Mouse (Mus musculus): ENCODE measurements at regions not wholly inside any gene's neighbourhood (a gene's known extent, or its start where the extent isn't known, plus 50 kb on each side); places are given as distances from the start of the nearest gene placed in this dataset.

GRCm38 (mm10) chr13:37506046-37506445 lies 161.0 kb downstream of the Ly86 start:
- no peaks in the 10 kb centered on the region for H3K9me3 ChIP-seq
- no peak for ATAC-seq
- H3K4me3 ChIP-seq (replicated peaks): no peak overlapping the region
- no peaks in the 10 kb centered on the region for H3K27me3 ChIP-seq (replicated peaks)
- H3K4me2 ChIP-seq (replicated peaks): no peak overlapping the region
- no peaks in the 10 kb centered on the region for H3K36me3 ChIP-seq
- 50% methylated on average over 10 of the region's 10 CpGs for WGBS
- no peak overlapping the region for H3K9ac ChIP-seq
- H3K4me1 ChIP-seq (replicated peaks): peaks cover 48% of the 10 kb centered on the region
- H3K27ac ChIP-seq: peak overlapping the region; percentile 54

- Histone ChIP-seq H3K9ac (no peak overlapping the region), H3K4me3 (replicated peaks) (no peak overlapping the region), H3K27ac (peak overlapping the region; percentile 70), H3K36me3 (no peaks in the 10 kb centered on the region), H3K9me3 (no peaks in the 10 kb centered on the region), H3K4me2 (replicated peaks) (no peak overlapping the region), H3K4me1 (replicated peaks) (peaks cover 48% of the 10 kb centered on the region), H3K27me3 (replicated peaks) (no peaks in the 10 kb centered on the region)
- no peak for ATAC-seq
- 65% methylated on average over 8 of the region's 8 CpGs for WGBS
Observed at GRCm38 (mm10) chr13:37506701-37507100, 161.7 kb downstream of the Ly86 start.

GRCm38 (mm10) chr13:37507146-37507545 lies 162.1 kb downstream of the Ly86 start:
- peak; percentile 52 for ATAC-seq
- peak overlapping the region; percentile 70 for H3K27ac ChIP-seq
- 58% methylated on average over 5 of the region's 5 CpGs for WGBS
- no peak overlapping the region for H3K9ac ChIP-seq
- H3K4me1 ChIP-seq (replicated peaks): peaks cover 48% of the 10 kb centered on the region
- no peak overlapping the region for H3K4me3 ChIP-seq (replicated peaks)
- no peaks in the 10 kb centered on the region for H3K36me3 ChIP-seq
- H3K4me2 ChIP-seq (replicated peaks): peak overlapping the region; percentile 31; the same call in 1 of the 2 replicates
- no peaks in the 10 kb centered on the region for H3K9me3 ChIP-seq
- H3K27me3 ChIP-seq (replicated peaks): no peaks in the 10 kb centered on the region

GRCm38 (mm10) chr13:37508385-37509351 lies 163.7 kb downstream of the Ly86 start:
- peaks cover 48% of the 10 kb centered on the region for H3K4me1 ChIP-seq (replicated peaks)
- 28% methylated on average over 19 of the region's 19 CpGs for WGBS
- no peaks in the 10 kb centered on the region for H3K9me3 ChIP-seq
- no peak overlapping the region for H3K4me3 ChIP-seq (replicated peaks)
- no peaks in the 10 kb centered on the region for H3K36me3 ChIP-seq
- no peak overlapping the region for H3K9ac ChIP-seq
- H3K27ac ChIP-seq: peak overlapping the region; percentile 87
- H3K4me2 ChIP-seq (replicated peaks): peak overlapping the region; percentile 43
- H3K27me3 ChIP-seq (replicated peaks): no peaks in the 10 kb centered on the region
- peak; percentile 73 for ATAC-seq

- H3K9ac ChIP-seq: no peak overlapping the region
- H3K27me3 ChIP-seq (replicated peaks): no peaks in the 10 kb centered on the region
- no peak overlapping the region for H3K4me3 ChIP-seq (replicated peaks)
- peaks cover 54% of the 10 kb centered on the region for H3K4me1 ChIP-seq (replicated peaks)
- H3K9me3 ChIP-seq: no peaks in the 10 kb centered on the region
- WGBS: 3% methylated on average over 11 of the region's 12 CpGs
- H3K27ac ChIP-seq: peak overlapping the region; percentile 87
- no peaks in the 10 kb centered on the region for H3K36me3 ChIP-seq
- H3K4me2 ChIP-seq (replicated peaks): peak overlapping the region; percentile 43
- ATAC-seq: peak; percentile 79
Observed at GRCm38 (mm10) chr13:37509352-37509851, 164.4 kb downstream of the Ly86 start.

GRCm38 (mm10) chr13:37510511-37510910 lies 165.5 kb downstream of the Ly86 start:
- no peaks in the 10 kb centered on the region for H3K27me3 ChIP-seq (replicated peaks)
- H3K4me3 ChIP-seq (replicated peaks): no peak overlapping the region
- no peak for ATAC-seq
- H3K36me3 ChIP-seq: no peaks in the 10 kb centered on the region
- no peak overlapping the region for H3K9ac ChIP-seq
- WGBS: 84% methylated on average over 6 of the region's 6 CpGs
- no peaks in the 10 kb centered on the region for H3K9me3 ChIP-seq
- peaks cover 58% of the 10 kb centered on the region for H3K4me1 ChIP-seq (replicated peaks)
- H3K27ac ChIP-seq: 0 out of 2 replicates have a peak overlapping the region, but pooled peaks have one; percentile 87
- no peak overlapping the region for H3K4me2 ChIP-seq (replicated peaks)

GRCm38 (mm10) chr13:37511006-37511405 lies 166.0 kb downstream of the Ly86 start:
- Histone ChIP-seq H3K4me1 (replicated peaks) (peaks cover 53% of the 10 kb centered on the region), H3K27ac (no peak overlapping the region)

GRCm38 (mm10) chr13:37511406-37511805 lies 166.4 kb downstream of the Ly86 start:
- Histone ChIP-seq H3K4me1 (replicated peaks) (peaks cover 49% of the 10 kb centered on the region), H3K27ac (no peak overlapping the region)
- WGBS: 79% methylated on average over 4 of the region's 4 CpGs

More at GRCm38 (mm10) chr13:37511006-37511405, 166.0 kb downstream of the Ly86 start:
- no peak overlapping the region for H3K4me2 ChIP-seq (replicated peaks)
- H3K27me3 ChIP-seq (replicated peaks): no peaks in the 10 kb centered on the region
- no peaks in the 10 kb centered on the region for H3K9me3 ChIP-seq
- H3K9ac ChIP-seq: no peak overlapping the region
- WGBS: 79% methylated on average over 6 of the region's 6 CpGs
- ATAC-seq: no peak
- no peaks in the 10 kb centered on the region for H3K36me3 ChIP-seq
- H3K4me3 ChIP-seq (replicated peaks): no peak overlapping the region

GRCm38 (mm10) chr13:37512781-37513180 lies 167.8 kb downstream of the Ly86 start:
- peaks cover 42% of the 10 kb centered on the region for H3K4me1 ChIP-seq (replicated peaks)
- no peak overlapping the region for H3K4me3 ChIP-seq (replicated peaks)
- 50% methylated on average over 3 of the region's 3 CpGs for WGBS
- H3K36me3 ChIP-seq: no peaks in the 10 kb centered on the region
- no peak overlapping the region for H3K4me2 ChIP-seq (replicated peaks)
- H3K9me3 ChIP-seq: no peaks in the 10 kb centered on the region
- no peak overlapping the region for H3K9ac ChIP-seq
- H3K27ac ChIP-seq: no peak overlapping the region
- no peak for ATAC-seq
- no peaks in the 10 kb centered on the region for H3K27me3 ChIP-seq (replicated peaks)

More at GRCm38 (mm10) chr13:37511406-37511805, 166.4 kb downstream of the Ly86 start:
- Histone ChIP-seq H3K4me3 (replicated peaks) (no peak overlapping the region), H3K36me3 (no peaks in the 10 kb centered on the region), H3K9me3 (no peaks in the 10 kb centered on the region), H3K4me2 (replicated peaks) (no peak overlapping the region), H3K9ac (no peak overlapping the region), H3K27me3 (replicated peaks) (no peaks in the 10 kb centered on the region)
- ATAC-seq: no peak

- peak overlapping the region; percentile 32; the same call in 1 of the 2 replicates for H3K9ac ChIP-seq
- H3K9me3 ChIP-seq: no peaks in the 10 kb centered on the region
- no peaks in the 10 kb centered on the region for H3K27me3 ChIP-seq (replicated peaks)
- H3K4me1 ChIP-seq (replicated peaks): peaks cover 38% of the 10 kb centered on the region
- H3K27ac ChIP-seq: peak overlapping the region; percentile 82
- 20% methylated on average over 2 of the region's 2 CpGs for WGBS
- peak overlapping the region; percentile 51; the same call in 1 of the 2 replicates for H3K4me2 ChIP-seq (replicated peaks)
- H3K4me3 ChIP-seq (replicated peaks): no peak overlapping the region
- no peak for ATAC-seq
- no peaks in the 10 kb centered on the region for H3K36me3 ChIP-seq
Observed at GRCm38 (mm10) chr13:37513206-37513904, 168.3 kb downstream of the Ly86 start.

- Histone ChIP-seq H3K4me1 (replicated peaks) (peaks cover 31% of the 10 kb centered on the region), H3K9ac (peak overlapping the region; percentile 32), H3K36me3 (no peaks in the 10 kb centered on the region), H3K4me3 (replicated peaks) (0 out of 2 replicates have a peak overlapping the region, but pooled peaks have one; percentile 9), H3K27ac (peak overlapping the region; percentile 82), H3K27me3 (replicated peaks) (no peaks in the 10 kb centered on the region), H3K4me2 (replicated peaks) (peak overlapping the region; percentile 51), H3K9me3 (no peaks in the 10 kb centered on the region)
- peak; percentile 52 for ATAC-seq
- 12% methylated on average over 23 of the region's 23 CpGs for WGBS
Observed at GRCm38 (mm10) chr13:37513905-37514607, 169.0 kb downstream of the Ly86 start.

All from intestine, embryonic 15.5 days (tissue).